Mouse (Mus musculus) layer of hippocampus, postnatal 36 days (tissue): ENCODE results near the gene Lnx2. TPM values are rescaled to one million over a fixed set of nuclear protein-coding genes. Genes with fewer than 3 reads are reported as not detected.

Source experiments
- total RNA-seq, 2 experiments: library from RNA; stranded (reverse); gene quantifications; 2 replicates each; pipeline ENCODE4 v1.2.3; 2021

The Lnx2 gene
- total RNA-seq, 2 experiments from 2014 or later, result 5.6 to 6.2 TPM

Other genes starting within 250 kb of the Lnx2 start
- gene Rpl21, start 243.7 kb downstream of the Lnx2 start, total RNA-seq, result 100 to 1,000 TPM; 185 to 197 TPM
- 10 to 100 TPM; 15.1 to 16.7 TPM for gene Rasl11a, start 231.5 kb downstream of the Lnx2 start, total RNA-seq
- gene Gtf3a, start 127.9 kb downstream of the Lnx2 start, total RNA-seq, result 10 to 100 TPM; 21.6 to 25.8 TPM
- gene Mtif3, start 112.8 kb downstream of the Lnx2 start, total RNA-seq, result 10 to 100 TPM; 20.9 to 22.3 TPM
- 10 to 100 TPM; 64.7 to 68.5 TPM for gene Polr1d, start 464 bp upstream of the Lnx2 start, total RNA-seq
- gene Gsx1, start 112.1 kb upstream of the Lnx2 start, total RNA-seq, result under 1 TPM; 0.56 to 0.57 TPM
- gene Pdx1, start 193.4 kb upstream of the Lnx2 start, total RNA-seq, result not detected
- gene Cdx2, start 230.7 kb upstream of the Lnx2 start, total RNA-seq, result not detected
- gene Urad, start 245.9 kb upstream of the Lnx2 start, total RNA-seq, result not detected